Mouse (Mus musculus): ENCODE results near the gene Rbms3.

DNA sequence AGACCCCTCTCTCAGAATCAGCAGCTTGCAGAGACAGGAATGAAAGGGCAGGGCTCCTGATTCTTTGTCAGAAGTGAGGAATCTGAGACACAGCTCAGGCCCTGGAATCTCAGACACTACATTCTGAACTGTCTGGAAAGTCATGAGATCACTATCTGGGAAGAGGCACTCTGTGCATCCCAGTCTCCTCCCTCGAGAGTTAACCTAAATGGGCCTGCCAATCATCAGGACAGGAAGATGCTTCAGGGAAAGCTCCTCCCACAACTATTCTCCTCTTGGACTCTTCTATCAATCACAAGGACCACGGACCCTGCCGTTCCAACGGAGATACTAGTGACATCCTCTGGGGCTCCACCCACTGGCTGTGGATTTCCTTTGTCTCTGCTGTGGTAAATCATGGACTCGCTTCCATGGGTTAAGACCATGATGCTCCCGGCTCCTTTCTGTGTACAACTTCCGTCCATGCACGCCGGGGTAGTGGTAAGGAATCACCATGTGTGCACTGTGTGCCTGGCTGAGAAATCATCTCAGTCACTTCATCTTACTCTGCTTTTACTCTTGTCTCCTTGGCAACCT lies 473.3 kb downstream of the Rbms3 start:
- TF ChIP-seq NRF1 (IDR thresholded peaks at IDR 0.05; ENCODE audit: low read depth, low read length): no peak
- TF ChIP-seq EP300 (IDR thresholded peaks at IDR 0.05; ENCODE audit: low read length): no peak
- no peak for TF ChIP-seq JUND (conservative IDR thresholded peaks at IDR 0.05; ENCODE audit: low read depth, low read length)
- TF ChIP-seq PAX5 (IDR thresholded peaks at IDR 0.05; ENCODE audit: low read length): no peak
- TF ChIP-seq ELF1 (IDR thresholded peaks at IDR 0.05; ENCODE audit: low read depth, low read length): no peak
- no peak for TF ChIP-seq BHLHE40 (IDR thresholded peaks at IDR 0.05; ENCODE audit: low read depth, low read length)
